Mouse (Mus musculus) testis, adult 2 months (tissue): ENCODE measurements around the gene Srebf1. TPM values are rescaled to one million over a fixed set of nuclear protein-coding genes. Genes with fewer than 3 reads are reported as not detected.

Experiments used
- H3K27ac ChIP-seq: fragments of 200-500 bp; 2 replicates; pipeline ENCODE4 v1.5.1; 2012; ENCODE audit warnings: low read depth, low read length; ENCODE audit not compliant: control insufficient read depth, insufficient read depth
- H3K27me3 ChIP-seq: fragments of 200-500 bp; 2 replicates; pipeline ENCODE4 v1.6.1; 2012; ENCODE audit warnings: mild to moderate bottlenecking, low read length, moderate library complexity; ENCODE audit not compliant: control insufficient read depth, insufficient read depth
- H3K36me3 ChIP-seq: fragments of 200-500 bp; 2 replicates; pipeline ENCODE4 v1.6.1; 2012; ENCODE audit warnings: mild to moderate bottlenecking, low read length; ENCODE audit not compliant: control insufficient read depth, insufficient read depth
- H3K4me1 ChIP-seq: fragments of 200-500 bp; 2 replicates; pipeline ENCODE4 v1.6.1; 2012; ENCODE audit warnings: low read length; ENCODE audit not compliant: control insufficient read depth, insufficient read depth
- H3K4me3 ChIP-seq: fragments of 200-500 bp; 2 replicates; pipeline ENCODE4 v1.5.1; 2012; ENCODE audit warnings: low read depth, mild to moderate bottlenecking, low read length, moderate library complexity, mixed read lengths; ENCODE audit not compliant: control insufficient read depth
- CTCF ChIP-seq: fragments of 200-500 bp; IDR thresholded peaks from 2 replicates; pipeline ENCODE4 v1.5.1; 2012; ENCODE audit warnings: low read depth, mild to moderate bottlenecking, inconsistent platforms, low read length, moderate library complexity; ENCODE audit not compliant: control insufficient read depth, insufficient read depth, insufficient replicate concordance
- POLR2A ChIP-seq: fragments of 200-500 bp; IDR thresholded peaks from 2 replicates; pipeline ENCODE4 v1.6.1; 2012; ENCODE audit warnings: low read depth, mild to moderate bottlenecking, inconsistent platforms, low read length, moderate library complexity; ENCODE audit not compliant: control insufficient read depth
- polyA plus RNA-seq: library from polyadenylated mRNA; depleted of rRNA; stranded (reverse); fragments of >200 nt; gene quantifications from 2 replicates; pipeline ENCODE4 v1.2.3, GENCODE M21; 2012

Gene Srebf1
- polyA plus RNA-seq, 1 experiment = 13.2 TPM

DNA sequence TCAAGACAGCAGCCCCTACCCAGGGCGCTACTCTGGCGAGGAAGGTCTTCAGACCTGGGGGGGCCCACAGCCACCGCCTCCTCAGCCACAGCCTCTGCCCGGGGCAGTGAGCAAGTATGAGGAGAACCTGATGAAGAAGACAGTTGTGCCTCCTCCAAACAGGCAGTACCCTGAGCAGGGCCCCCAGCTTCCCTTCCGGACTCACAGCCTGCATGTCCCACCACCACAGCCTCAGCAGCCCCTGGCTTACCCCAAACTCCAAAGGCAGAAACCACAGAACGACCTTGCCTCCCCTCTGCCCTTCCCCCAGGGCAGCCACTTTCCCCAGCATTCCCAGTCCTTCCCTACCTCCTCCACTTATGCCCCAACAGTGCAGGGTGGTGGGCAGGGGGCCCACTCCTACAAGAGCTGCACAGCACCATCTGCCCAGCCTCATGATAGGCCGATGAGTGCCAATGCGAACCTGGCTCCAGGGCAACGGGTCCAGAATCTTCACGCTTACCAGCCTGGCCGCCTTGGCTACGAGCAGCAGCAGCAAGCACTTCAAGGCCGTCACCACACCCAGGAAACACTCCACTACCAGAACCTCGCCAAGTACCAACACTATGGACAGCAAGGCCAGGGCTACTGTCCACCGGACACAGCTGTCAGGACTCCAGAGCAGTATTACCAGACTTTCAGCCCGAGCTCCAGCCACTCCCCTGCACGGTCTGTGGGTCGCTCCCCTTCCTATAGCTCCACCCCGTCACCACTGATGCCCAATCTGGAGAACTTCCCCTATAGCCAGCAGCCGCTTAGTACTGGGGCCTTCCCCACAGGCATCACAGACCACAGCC lies 36.8 kb downstream of the Srebf1 start:
- Histone ChIP-seq H3K27me3 (no peaks in the 10 kb centered on the region), H3K4me3 (no peak overlapping the region), H3K27ac (no peak overlapping the region), H3K36me3 (no peaks in the 10 kb centered on the region), H3K4me1 (peaks cover 3% of the 10 kb centered on the region)
- TF ChIP-seq CTCF (no peak), POLR2A (no peak)

DNA sequence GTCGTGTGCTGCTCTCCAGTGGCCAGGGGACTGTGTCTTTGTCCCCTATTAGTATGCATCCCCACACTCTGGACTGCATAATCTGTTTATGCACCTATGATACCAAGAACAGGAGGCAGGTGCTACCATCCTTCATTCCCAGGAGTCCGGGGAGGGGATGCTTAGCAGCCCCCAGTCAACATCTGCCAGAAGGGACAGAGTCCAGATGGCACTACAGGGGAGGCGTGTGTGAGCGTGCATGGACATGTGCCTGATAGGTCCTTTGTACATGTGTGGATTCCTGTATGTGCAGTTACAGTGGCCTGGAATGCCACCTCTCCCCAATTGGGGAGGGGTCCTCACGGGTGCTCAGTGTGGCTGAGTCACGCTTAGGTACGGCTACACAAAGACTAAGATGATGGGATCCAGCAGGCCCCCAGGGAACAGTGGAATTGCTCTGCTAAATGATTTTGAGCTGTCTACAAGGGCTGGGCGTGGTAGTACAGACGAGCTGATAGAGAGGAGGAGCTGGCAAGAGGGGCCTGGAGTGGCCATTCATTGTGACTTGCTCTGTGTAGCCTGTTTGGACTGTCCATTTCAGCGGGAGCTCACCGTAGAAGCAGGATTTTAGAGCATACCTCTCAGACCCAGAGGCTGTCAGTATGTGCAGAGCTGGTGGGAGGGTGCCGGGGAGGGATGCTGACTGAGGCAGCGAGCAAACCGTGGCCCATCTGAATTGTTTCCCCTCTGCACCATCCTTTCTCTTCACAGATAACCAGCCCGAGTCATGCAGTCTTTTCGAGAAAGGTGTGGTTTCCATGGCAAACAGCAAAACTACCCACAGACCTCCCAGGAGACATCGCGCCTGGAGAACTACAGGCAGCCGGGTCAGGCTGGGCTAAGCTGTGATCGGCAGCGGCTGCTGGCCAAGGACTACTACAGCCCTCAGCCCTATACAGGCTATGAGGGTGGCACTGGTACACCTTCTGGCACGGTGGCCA lies 37.7 kb downstream of the Srebf1 start:
- no peaks in the 10 kb centered on the region for H3K36me3 ChIP-seq
- TF ChIP-seq CTCF = no peak
- no peak for TF ChIP-seq POLR2A
- no peaks in the 10 kb centered on the region for H3K27me3 ChIP-seq
- H3K4me1 ChIP-seq = peaks cover 3% of the 10 kb centered on the region
- no peak overlapping the region for H3K4me3 ChIP-seq
- H3K27ac ChIP-seq = no peak overlapping the region

DNA sequence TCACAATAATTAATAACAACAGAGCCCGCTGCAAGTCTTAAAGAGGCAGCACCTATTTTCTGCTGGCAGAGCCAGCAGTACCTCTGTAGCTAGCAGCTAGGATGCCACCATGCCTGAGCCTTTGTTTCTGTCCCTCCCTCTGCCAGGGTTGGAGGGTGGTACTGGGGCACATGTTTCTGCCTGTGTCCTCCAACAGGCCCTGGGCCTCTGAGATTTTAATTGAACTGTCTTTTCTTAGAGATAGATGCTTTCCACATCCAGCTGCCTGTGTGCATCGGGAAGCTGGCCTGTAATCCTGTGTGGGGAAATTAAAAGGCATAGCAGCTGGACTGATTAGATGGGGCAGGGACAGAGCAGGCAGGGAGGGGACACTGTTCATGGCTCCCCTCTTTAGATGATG lies 39.6 kb downstream of the Srebf1 start:
- TF ChIP-seq CTCF (no peak), POLR2A (no peak)
- H3K27me3 ChIP-seq = no peaks in the 10 kb centered on the region
- H3K4me1 ChIP-seq = peaks cover under 1% of the 10 kb centered on the region
- H3K36me3 ChIP-seq = no peaks in the 10 kb centered on the region
- no peak overlapping the region for H3K4me3 ChIP-seq
- H3K27ac ChIP-seq = no peak overlapping the region

DNA sequence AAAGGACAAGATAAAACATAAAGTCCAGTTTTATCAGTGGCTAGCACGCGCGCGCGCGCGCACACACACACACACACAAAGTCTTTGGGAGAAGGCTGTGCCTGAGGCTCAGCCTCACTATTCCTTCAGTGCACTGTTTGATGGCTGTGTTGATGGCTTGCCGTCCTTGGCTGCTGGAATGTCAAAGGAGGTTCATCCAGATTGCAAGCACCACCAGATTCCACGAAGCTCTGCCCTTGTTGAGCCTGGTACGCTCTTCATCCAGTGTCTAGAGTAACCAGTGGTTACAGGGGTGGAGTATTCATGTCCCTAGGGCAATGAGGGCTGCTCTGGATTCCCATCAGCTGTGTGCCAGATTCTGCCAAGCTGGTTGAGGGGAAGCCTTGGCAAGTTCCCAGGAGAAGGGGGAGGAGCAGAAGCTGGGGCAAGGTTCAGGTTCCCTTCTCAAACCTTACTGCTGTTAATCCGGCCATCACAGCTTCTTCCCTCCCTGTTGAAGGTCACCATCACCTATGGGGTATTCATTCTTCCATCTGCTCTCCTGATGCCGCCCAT lies 40.2 kb downstream of the Srebf1 start:
- TF ChIP-seq CTCF (no peak), POLR2A (no peak)
- no peaks in the 10 kb centered on the region for H3K36me3 ChIP-seq
- H3K27ac ChIP-seq = no peak overlapping the region
- H3K27me3 ChIP-seq = no peaks in the 10 kb centered on the region
- H3K4me1 ChIP-seq = peaks cover 6% of the 10 kb centered on the region
- H3K4me3 ChIP-seq = no peak overlapping the region

- no peaks in the 10 kb centered on the region; the same call in 1 of the 2 replicates for H3K27me3 ChIP-seq
- H3K4me3 ChIP-seq = no peak overlapping the region
- H3K36me3 ChIP-seq = no peaks in the 10 kb centered on the region
- no peak for TF ChIP-seq CTCF
- no peak for TF ChIP-seq POLR2A
- H3K4me1 ChIP-seq = peaks cover 26% of the 10 kb centered on the region
- no peak overlapping the region for H3K27ac ChIP-seq
These were observed 43.9 kb downstream of the Srebf1 start for GRCm38 (mm10) chr11:60178506-60178905.

DNA sequence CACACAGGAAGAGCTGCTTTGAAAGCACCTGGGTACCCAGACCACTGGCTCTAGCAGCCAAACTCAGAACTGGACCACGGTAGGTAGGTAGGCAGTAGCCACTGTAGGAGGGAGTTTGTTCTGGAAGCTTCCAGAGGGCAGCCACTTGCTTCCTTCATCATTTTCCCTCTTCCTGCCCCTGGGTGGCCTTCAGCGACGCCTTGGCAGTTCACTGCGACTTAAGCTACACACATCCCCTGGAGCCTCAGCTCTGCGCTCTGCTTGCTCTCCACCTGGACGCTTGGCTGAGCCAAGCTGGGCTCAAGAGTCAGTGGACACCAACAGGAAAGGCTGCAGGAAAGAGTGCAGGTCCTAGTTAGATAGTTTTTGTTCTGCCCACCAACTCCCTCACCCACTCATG lies 44.4 kb downstream of the Srebf1 start:
- H3K4me3 ChIP-seq = no peak overlapping the region
- H3K36me3 ChIP-seq = no peaks in the 10 kb centered on the region
- peaks cover 26% of the 10 kb centered on the region for H3K4me1 ChIP-seq
- TF ChIP-seq CTCF (no peak), POLR2A (no peak)
- H3K27me3 ChIP-seq = no peaks in the 10 kb centered on the region; the same call in 1 of the 2 replicates
- no peak overlapping the region for H3K27ac ChIP-seq
